ENCODE assay signal across 8 mouse cellular contexts in genomic region chr17:67584937-67585579, GRCm38 (mm10). TPM values are rescaled to one million over a fixed set of nuclear protein-coding genes. Genes with fewer than 3 reads are reported as not detected.
DNase-seq lines count a peak whose midpoint lies in the region; ATAC-seq and TF ChIP-seq lines count a peak whose summit lies in the region.

No protein-coding gene starts in this region.

- no peaks in the 10 kb centered on the region for H3K9me3 ChIP-seq in hindbrain, embryonic 10.5 days
- H3K9me3 ChIP-seq in lung, embryonic 16.5 days (ENCODE audit: control insufficient read depth, low read length), result no peaks in the 10 kb centered on the region

- H3K4me3 ChIP-seq in hindbrain, embryonic 10.5 days, result no peak overlapping the region
- H3K4me3 ChIP-seq in layer of hippocampus, adult 2 months, result no peak overlapping the region
- H3K4me3 ChIP-seq in lung, embryonic 16.5 days (ENCODE audit: low read length), result no peak overlapping the region

- 31% methylated on average over 6 of the region's 6 CpGs for WGBS in hindbrain, embryonic 10.5 days
- WGBS in lung, embryonic 16.5 days, result 19% methylated on average over 6 of the region's 6 CpGs

- DNase-seq in MN1 (ENCODE audit: low spot score), result peak; percentile 19
- peak; percentile 61 to 74 for DNase-seq in cerebellum, adult 18-20 months
- peak; percentile 79 for DNase-seq in forelimb bud, embryonic 11.5 days (ENCODE audit: low read depth, low spot score)
- peak; percentile 74 for DNase-seq in hindbrain, embryonic 10.5 days (ENCODE audit: low spot score)
- DNase-seq in layer of hippocampus, adult 2 months (ENCODE audit: low spot score in 2 of 2), result peak; percentile 77 to 90
- DNase-seq in retina, adult 2 months (ENCODE audit: low read depth, low spot score), result peak; percentile 46
- DNase-seq in urinary bladder, postnatal 14 days (ENCODE audit: low spot score), result peak; percentile 78

- H3K36me3 ChIP-seq in hindbrain, embryonic 10.5 days, result no peaks in the 10 kb centered on the region
- no peaks in the 10 kb centered on the region for H3K36me3 ChIP-seq in lung, embryonic 16.5 days (ENCODE audit: control insufficient read depth, insufficient read depth, low read length)

- TF ChIP-seq CTCF in layer of hippocampus, adult 2 months (conservative IDR thresholded peaks at IDR 0.05), result peak; percentile 95

- no peaks in the 10 kb centered on the region for H3K27me3 ChIP-seq in hindbrain, embryonic 10.5 days (ENCODE audit: insufficient read depth, poor library complexity, severe bottlenecking)
- no peaks in the 10 kb centered on the region for H3K27me3 ChIP-seq in lung, embryonic 16.5 days (ENCODE audit: control insufficient read depth, insufficient read depth, low read depth, low read length)

- ATAC-seq in lung, embryonic 16.5 days (ENCODE audit: low read depth), result 0 out of 2 replicates have a peak, but pooled peaks have one; percentile 69

- peaks cover 8% of the 10 kb centered on the region; the same call in 1 of the 2 replicates for H3K4me1 ChIP-seq in hindbrain, embryonic 10.5 days (replicated peaks)
- H3K4me1 ChIP-seq in lung, embryonic 16.5 days (replicated peaks; ENCODE audit: control insufficient read depth, insufficient read depth, low read length), result no peaks in the 10 kb centered on the region

- peak overlapping the region; percentile 6; the same call in 1 of the 2 replicates for H3K9ac ChIP-seq in lung, embryonic 16.5 days (ENCODE audit: low read length)

- H3K27ac ChIP-seq in hindbrain, embryonic 10.5 days, result peak overlapping the region; percentile 23; the same call in 1 of the 2 replicates
- no peak overlapping the region for H3K27ac ChIP-seq in layer of hippocampus, adult 2 months
- H3K27ac ChIP-seq in lung, embryonic 16.5 days (ENCODE audit: low read length), result no peak overlapping the region

- no peak overlapping the region for H3K4me2 ChIP-seq in lung, embryonic 16.5 days (ENCODE audit: low read depth, low read length)

RNA-seq across cellular contexts. Expression of gene Lrrc30, which starts 47.5 kb away (rescaled TPM):
- not detected in 2 replicates for polyA plus RNA-seq in hindbrain, embryonic 10.5 days (2016; fragmentation: Nextera tagmentation; extraction: Ambion mirVana)
- total RNA-seq in layer of hippocampus, adult 2 months (2021), result not detected
- polyA plus RNA-seq in lung, embryonic 16.5 days (2015; fragmentation: Nextera tagmentation; extraction: Ambion mirVana), result 0.15 TPM in 1 of 2 replicates, not detected in the other

Comparison
In these comparisons a context has a peak if more than half of its experiments do, and no peak if none do; other contexts are left out.
1. DNase-seq: peak in every context shown above with its lines; median percentile 84 in layer of hippocampus, adult 2 months; 79 in forelimb bud, embryonic 11.5 days; 78 in urinary bladder, postnatal 14 days; 74 in hindbrain, embryonic 10.5 days; 68 in cerebellum, adult 18-20 months; 46 in retina, adult 2 months; 19 in MN1.